Mouse (Mus musculus): ENCODE data around the gene Unc93b1. TPM values are rescaled to one million over a fixed set of nuclear protein-coding genes. Genes with fewer than 3 reads are reported as not detected.

The Unc93b1 gene
- total RNA-seq, 2 experiments from 2014 or later, result 19.6 to 20.1 TPM

DNA sequence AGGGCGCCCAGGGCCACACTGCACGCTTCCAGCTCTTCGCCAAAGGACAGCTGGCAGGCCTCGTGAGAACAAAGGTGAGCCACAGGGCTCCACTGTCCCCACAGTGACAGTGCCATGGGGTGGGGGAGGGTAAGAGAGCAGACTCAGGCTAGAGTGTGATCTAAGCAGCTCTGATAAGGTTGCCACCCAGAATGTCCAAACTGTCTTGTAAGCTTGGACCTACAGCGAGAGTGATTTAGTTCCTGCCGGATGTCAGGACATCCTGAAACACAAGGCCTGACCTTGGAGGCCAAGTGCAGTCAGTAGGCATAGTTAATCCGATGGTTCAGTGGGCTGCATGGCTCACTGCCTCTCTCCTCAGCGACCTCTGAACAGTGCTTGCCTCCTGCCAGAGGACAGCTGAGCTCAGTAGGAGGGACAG, 50.3 kb downstream of the Unc93b1 start:
- no peak for DNase-seq

DNA sequence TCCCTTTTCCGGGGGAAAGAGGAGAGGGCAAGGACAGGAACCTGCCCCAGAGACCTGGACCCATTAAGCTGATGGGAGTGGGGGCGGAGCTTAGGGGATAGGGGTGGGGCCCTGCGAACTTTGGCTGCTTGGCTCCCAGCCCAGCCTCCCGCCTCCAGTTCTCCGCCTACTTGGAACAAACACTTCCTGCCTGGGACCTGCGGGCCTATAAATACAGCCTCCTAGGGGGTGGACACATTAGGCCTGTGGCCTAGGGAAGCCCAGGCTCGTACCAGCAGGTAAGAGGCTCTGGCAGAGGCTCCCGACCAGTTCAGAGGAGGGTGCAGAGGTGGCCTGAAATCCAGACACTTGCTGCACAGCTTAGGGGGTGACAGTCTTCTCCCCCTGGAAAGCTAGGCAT, 51.3 kb downstream of the Unc93b1 start, which contains the start of gene Acy3:
Acy3 (plus strand) TSS at position 237 of the 400 bp plus-strand sequence.
- DNase-seq, result peak; percentile 82

DNA sequence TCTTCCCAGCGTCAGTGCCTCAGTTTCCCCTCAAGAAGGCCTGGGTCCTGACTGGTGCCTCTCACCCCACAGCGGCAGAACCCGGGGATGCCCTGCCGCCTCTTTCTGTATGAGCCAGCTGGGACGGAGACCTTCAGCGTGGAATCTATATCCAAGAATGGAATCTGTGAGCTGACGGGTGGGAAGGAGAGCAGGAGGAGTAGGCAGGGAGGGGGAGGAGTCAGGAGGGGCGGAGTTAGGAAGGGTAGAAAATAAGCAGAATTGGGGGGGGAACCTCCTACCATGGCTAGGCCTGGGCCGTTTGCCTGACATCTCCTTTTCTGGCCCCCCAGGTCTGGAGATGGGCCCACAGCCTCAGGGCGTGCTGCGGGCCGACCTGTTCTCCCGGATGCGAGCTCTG, 53.1 kb downstream of the Unc93b1 start:
- no peak for DNase-seq

DNA sequence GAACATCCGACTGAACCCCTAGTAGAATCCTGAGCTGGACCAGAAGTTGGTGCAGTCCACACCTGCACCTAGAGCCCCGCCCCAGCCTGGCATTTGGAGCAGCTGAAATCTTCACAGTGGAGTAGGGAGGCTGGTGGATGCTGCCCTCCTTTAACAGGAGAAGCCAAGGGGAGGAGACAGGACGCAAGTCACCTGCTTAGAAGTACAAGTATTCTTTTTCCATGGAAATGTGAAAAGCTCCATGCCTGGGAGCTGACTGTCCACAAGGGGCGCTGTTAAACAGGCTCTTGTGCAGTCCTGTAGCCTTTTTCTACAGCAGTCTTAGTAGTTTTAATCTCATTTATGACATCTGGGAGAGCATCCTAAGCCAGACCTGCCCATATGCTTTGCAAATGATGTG, 53.8 kb downstream of the Unc93b1 start:
- no peak for DNase-seq

DNA sequence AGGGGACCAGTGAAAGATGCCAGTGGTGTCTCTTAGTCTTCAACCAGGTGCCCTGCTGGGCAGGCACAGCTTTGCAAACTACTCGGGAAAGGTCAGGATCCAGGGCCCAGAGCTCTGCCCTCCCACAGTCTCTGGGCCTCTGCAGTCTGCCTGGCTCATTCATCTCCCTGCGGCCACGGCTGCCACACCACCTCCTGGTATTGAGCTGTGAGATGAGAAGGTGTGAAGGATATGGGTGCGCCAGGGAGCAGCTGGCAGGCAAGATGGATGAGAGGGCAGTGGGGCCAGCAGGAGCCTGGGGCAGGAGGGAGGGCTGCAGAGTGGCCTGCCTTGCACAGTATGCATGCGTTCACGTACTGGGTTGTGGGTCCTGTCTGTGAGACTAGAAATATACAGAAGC, 55.8 kb downstream of the Unc93b1 start:
- no peak for DNase-seq

DNA sequence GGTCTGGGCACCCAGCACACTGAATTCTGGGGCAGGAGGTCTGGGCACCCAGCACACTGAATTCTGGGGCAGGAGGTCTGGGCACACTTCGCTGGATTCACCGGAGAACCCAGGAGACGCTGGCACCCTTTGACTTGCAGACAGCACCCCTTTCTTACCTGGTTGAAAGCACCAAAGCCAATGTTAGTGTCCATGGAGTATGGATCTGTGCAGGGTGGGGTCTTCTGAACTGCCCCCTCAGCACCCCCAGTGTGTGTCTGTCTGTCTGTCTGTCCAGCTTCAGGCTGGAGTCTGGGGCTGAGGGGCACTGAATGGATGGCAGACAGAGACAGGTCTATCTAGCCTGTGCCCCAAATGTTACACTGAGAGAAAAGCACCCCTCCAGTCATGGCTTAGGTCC, 56.6 kb downstream of the Unc93b1 start:
- DNase-seq, result no peak

- DNase-seq, result no peak
Observed at GRCm38 (mm10) chr19:3991966-3992365, 57.0 kb downstream of the Unc93b1 start.

GRCm38 (mm10) chr19:3992416-3992815, 57.4 kb downstream of the Unc93b1 start, which contains the start of gene Tbx10:
TSS of gene Tbx10 (plus strand) at chr19:3992752.
- no peak for DNase-seq

DNA sequence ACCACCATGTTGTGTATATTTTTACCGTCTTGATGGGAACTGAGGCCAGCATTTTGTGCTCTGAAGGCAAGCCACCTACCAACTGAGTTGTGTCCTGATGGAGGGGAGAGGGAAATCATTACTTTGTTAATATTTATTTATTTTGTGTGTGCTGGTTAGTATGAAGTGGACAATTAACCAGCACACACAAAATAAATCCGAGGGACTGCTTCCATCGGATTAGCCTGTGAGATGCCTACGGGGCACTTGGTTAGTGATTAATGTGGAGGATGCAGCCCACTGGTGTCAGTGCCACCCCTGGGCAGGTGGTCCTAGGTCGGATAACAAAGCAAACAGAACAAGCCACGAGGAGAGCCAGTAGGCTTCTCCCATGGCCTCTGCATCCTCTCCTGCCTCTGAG, 59.9 kb downstream of the Unc93b1 start:
- DNase-seq, result no peak

GRCm38 (mm10) chr19:3995505-3995904, 60.5 kb downstream of the Unc93b1 start:
- no peak for DNase-seq

DNA sequence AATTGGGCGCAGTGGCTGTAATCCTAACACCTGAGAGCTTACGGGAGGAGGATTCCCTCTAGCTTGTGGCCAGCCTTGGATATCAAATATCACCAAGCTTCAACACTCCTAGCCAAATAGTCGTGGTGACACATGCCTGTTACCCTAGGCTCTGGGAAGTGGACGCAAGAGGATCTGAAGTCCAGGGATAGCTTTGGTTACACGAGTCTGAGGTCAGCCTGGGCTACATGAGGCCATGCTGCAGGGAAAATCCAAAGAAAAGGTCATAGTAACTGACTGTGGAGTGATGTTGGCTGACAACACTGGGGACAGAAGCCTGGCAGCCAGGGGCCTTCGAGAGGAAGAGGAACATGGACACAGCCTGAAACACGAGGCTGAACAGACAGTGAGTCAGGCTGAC, 61.1 kb downstream of the Unc93b1 start:
- DNase-seq, result no peak

GRCm38 (mm10) chr19:3996747-3997146, 61.8 kb downstream of the Unc93b1 start:
- no peak for DNase-seq

GRCm38 (mm10) chr19:3997231-3997630, 62.2 kb downstream of the Unc93b1 start:
- no peak for DNase-seq

- DNase-seq, result no peak
Observed at GRCm38 (mm10) chr19:3998335-3998734, 63.3 kb downstream of the Unc93b1 start.

Other genes starting within 250 kb of the Unc93b1 start
- gene Lrp5, start 248.6 kb upstream of the Unc93b1 start, total RNA-seq (2021), result 10 to 100 TPM; 40.7 to 44.1 TPM
- gene 1810055G02Rik, start 226.9 kb upstream of the Unc93b1 start, total RNA-seq (2021), result 10 to 100 TPM; 19.5 to 26.6 TPM
- gene Kmt5b, start 167.8 kb upstream of the Unc93b1 start, total RNA-seq (2021), result 10 to 100 TPM; 25.0 to 32.5 TPM
- 1 to 10 TPM; 6.0 to 7.0 TPM for gene Chka, start 83.4 kb upstream of the Unc93b1 start, total RNA-seq (2021)
- 10 to 100 TPM; 13.6 to 31.1 TPM for gene Tcirg1, start 28.1 kb upstream of the Unc93b1 start, total RNA-seq (2021)
- 100 to 1,000 TPM; 181 to 205 TPM for gene Ndufs8, start 22.4 kb upstream of the Unc93b1 start, total RNA-seq (2021)
- 1 to 10 TPM; 4.2 to 5.7 TPM for gene Aldh3b1, start 5.4 kb upstream of the Unc93b1 start, total RNA-seq (2021)
- gene Aldh3b3, start 23.5 kb downstream of the Unc93b1 start, total RNA-seq (2021), result not detected
- gene Aldh3b2, start 37.1 kb downstream of the Unc93b1 start, total RNA-seq (2021), result 1 to 10 TPM in 1 of 2 experiments, under 1 TPM in 1; 0.63 to 1.0 TPM
- 1 to 10 TPM; 4.8 to 5.3 TPM for gene Acy3, start 51.4 kb downstream of the Unc93b1 start, total RNA-seq (2021)
- not detected for gene Tbx10, start 57.6 kb downstream of the Unc93b1 start, total RNA-seq (2021)
- 10 to 100 TPM; 18.3 to 20.2 TPM for gene Nudt8, start 65.4 kb downstream of the Unc93b1 start, total RNA-seq (2021)
- under 1 TPM; 0.23 to 0.47 TPM for gene Gm49405, start 65.4 kb downstream of the Unc93b1 start, total RNA-seq (2021)
- gene Doc2g, start 68.1 kb downstream of the Unc93b1 start, total RNA-seq (2021), result 1 to 10 TPM in 1 of 2 experiments, under 1 TPM in 1; 0.66 to 1.2 TPM
- gene Ndufv1, start 77.6 kb downstream of the Unc93b1 start, total RNA-seq (2021), result 100 to 1,000 TPM; 297 to 355 TPM
- gene Gstp1, start 102.8 kb downstream of the Unc93b1 start, total RNA-seq (2021), result 100 to 1,000 TPM; 220 to 231 TPM
- 10 to 100 TPM; 61.6 to 63.6 TPM for gene Gstp2, start 110.8 kb downstream of the Unc93b1 start, total RNA-seq (2021)
- gene Gstp3, start 124.4 kb downstream of the Unc93b1 start, total RNA-seq (2021), result under 1 TPM in 1 of 2 experiments, not detected in 1; 0.79 TPM
- gene Cabp2, start 146.4 kb downstream of the Unc93b1 start, total RNA-seq (2021), result not detected
- gene Cdk2ap2, start 162.0 kb downstream of the Unc93b1 start, total RNA-seq (2021), result 10 to 100 TPM; 18.1 to 18.2 TPM
- gene Pitpnm1, start 164.8 kb downstream of the Unc93b1 start, total RNA-seq (2021), result 1 to 10 TPM; 4.2 to 5.5 TPM
- gene Aip, start 190.7 kb downstream of the Unc93b1 start, total RNA-seq (2021), result 10 to 100 TPM; 46.5 to 47.1 TPM
- not detected for gene Gpr152, start 204.6 kb downstream of the Unc93b1 start, total RNA-seq (2021)
- not detected for gene Cabp4, start 208.8 kb downstream of the Unc93b1 start, total RNA-seq (2021)
- gene Coro1b, start 213.4 kb downstream of the Unc93b1 start, total RNA-seq (2021), result 10 to 100 TPM; 41.1 to 48.6 TPM
- 1 to 10 TPM in 1 of 2 experiments, under 1 TPM in 1; 0.49 to 2.0 TPM for gene Ptprcap, start 218.4 kb downstream of the Unc93b1 start, total RNA-seq (2021)
- gene Rps6kb2, start 228.2 kb downstream of the Unc93b1 start, total RNA-seq (2021), result 10 to 100 TPM; 25.3 to 30.9 TPM
- gene Carns1, start 240.3 kb downstream of the Unc93b1 start, total RNA-seq (2021), result 10 to 100 TPM; 33.1 to 47.1 TPM

Measured in gastrocnemius, postnatal 10 days (tissue).